Mouse (Mus musculus) cerebellum, postnatal 14 days (tissue): ENCODE measurements around the gene Gm14401.
"Not testable (repeated sequence)": the region's sequence is repeated elsewhere in the genome, so short reads cannot be mapped to it uniquely, and the experiment has no call there.

Source experiments
- DNase-seq, 2 experiments: peaks; one replicate each; pipeline ENCODE4 v3.0.0; 2021; ENCODE audit warnings: mixed read lengths in 2 of 2

Gene Gm14401

GRCm38 (mm10) chr2:177073432-177074423 is at the start of gene Gm14401:
Gm14401 (plus strand) TSS chr2:177074320.
- not testable (repeated sequence) for DNase-seq

- DNase-seq, result not testable (repeated sequence)
These were observed 1.3 kb upstream of the Gm14401 start for GRCm38 (mm10) chr2:177072807-177073206.

DNA sequence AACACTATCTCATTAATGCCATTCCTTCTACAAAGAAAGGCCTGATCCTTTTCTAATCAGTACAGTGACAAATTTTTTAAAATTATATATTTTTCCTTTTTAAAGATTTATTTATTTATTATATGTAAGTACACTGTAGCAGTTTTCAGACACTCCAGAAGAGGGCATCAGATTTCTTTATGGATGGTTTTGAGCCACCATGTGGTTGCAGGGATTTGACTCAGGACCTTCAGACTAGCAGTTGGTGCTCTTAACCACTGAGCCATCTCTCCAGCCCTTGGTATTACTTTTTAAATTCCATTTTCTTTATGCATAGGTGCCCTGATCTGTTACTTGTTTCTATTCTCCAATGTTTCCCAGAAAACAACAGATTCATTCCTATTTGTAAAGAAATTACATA is 895 bp downstream of the Gm14401 start:
- DNase-seq, result not testable (repeated sequence)

DNA sequence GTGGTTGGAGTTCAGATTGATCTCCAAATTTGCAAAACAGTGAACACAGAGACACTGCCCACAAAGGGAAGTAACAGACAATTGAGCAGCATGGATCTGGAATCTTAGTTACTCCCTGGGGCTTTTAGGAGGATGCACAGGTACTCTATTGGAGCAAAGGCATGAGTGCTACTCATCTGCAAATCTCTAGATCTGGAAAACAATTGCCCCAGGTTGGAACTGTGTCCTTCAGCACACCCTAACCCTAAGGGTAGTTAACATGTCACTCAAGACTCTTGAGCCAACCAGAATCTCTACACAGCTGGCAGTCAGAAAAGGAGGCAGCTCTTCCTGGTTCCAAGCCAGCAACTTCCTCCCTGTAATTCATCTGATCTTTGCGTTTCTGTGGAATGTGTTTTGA is 5.7 kb downstream of the Gm14401 start:
- not testable (repeated sequence) for DNase-seq

- not testable (repeated sequence) for DNase-seq
These were observed 35.0 kb downstream of the Gm14401 start for GRCm38 (mm10) chr2:177109086-177109485.

DNA sequence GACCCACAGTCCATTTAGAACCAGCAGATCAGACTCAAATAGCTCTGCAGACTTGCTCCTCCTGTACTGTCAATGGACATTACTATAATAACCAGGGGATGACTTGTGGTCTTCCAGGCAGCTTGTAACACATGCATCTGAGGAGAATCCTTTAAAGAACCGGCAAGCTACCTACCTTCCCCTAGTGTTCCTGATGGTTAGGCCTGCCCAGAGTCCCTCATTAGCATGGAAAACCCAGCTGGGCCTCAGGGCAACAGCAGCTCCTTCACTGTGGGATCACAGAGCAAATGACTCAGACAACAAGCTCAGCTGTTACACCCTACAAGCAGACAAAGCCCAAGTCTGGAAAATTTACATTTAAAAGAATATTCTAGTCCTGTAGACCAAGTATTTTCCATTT is 55.0 kb downstream of the Gm14401 start:
- DNase-seq, result not testable (repeated sequence)
